Mouse (Mus musculus): ENCODE data around the gene Ear14. TPM values are rescaled to one million over a fixed set of nuclear protein-coding genes. Genes with fewer than 3 reads are reported as not detected.
"Not testable (repeated sequence)": the region's sequence is repeated elsewhere in the genome, so short reads cannot be mapped to it uniquely, and the experiment has no call there.

Gene Ear14
- total and polyA plus RNA-seq, 2 experiments from 2014 or later, result not detected

- peak; percentile 67 for TF ChIP-seq CTCF (IDR thresholded peaks at IDR 0.05)
- DNase-seq (ENCODE audit: low spot score) (peak; percentile 55), ATAC-seq (ENCODE audit: low FRiP score) (no peak)
- H3K4me3 ChIP-seq (ENCODE audit: low read depth, low read length), result no peak overlapping the region
- no peak overlapping the region for H3K27ac ChIP-seq (ENCODE audit: low read depth, low read length)
- H3K36me3 ChIP-seq (ENCODE audit: insufficient read depth, low read length), result no peaks in the 10 kb centered on the region
- no peak overlapping the region for H3K9ac ChIP-seq (replicated peaks; ENCODE audit: low read length, poor library complexity, severe bottlenecking)
- H3K27me3 ChIP-seq (ENCODE audit: insufficient read depth, low read length), result no peaks in the 10 kb centered on the region
- H3K9me3 ChIP-seq (ENCODE audit: low read length), result no peaks in the 10 kb centered on the region
- H3K4me2 ChIP-seq (ENCODE audit: low read depth, low read length, poor library complexity, severe bottlenecking), result no peak overlapping the region
- H3K4me1 ChIP-seq (ENCODE audit: insufficient read depth, low read length), result no peaks in the 10 kb centered on the region
Measured at GRCm38 (mm10) chr14:51240899-51241298, 37.7 kb downstream of the Ear14 start.

DNA sequence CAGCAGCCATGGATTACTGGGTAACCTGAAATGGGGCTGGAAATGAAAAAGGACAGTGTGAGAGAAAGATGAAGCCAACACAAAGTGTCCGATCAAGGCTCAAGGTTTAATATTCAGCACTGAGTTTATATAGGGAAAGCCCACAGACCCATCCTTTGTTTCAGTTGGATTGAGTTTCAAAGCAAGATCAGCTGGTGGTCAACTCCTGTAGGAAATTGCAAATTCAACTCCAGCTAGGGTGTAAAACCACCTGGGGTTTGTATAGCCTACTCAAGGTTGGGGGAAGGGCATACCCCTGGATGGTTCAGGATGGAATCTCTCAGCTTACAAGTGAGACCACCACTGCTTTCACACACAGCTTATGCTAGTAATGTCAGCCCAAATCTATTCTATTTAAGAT is 44.5 kb downstream of the Ear14 start:
- Histone ChIP-seq H3K4me1 (ENCODE audit: insufficient read depth, low read length) (no peaks in the 10 kb centered on the region), H3K4me2 (ENCODE audit: low read depth, low read length, poor library complexity, severe bottlenecking) (no peak overlapping the region), H3K4me3 (ENCODE audit: low read depth, low read length) (no peak overlapping the region), H3K27ac (ENCODE audit: low read depth, low read length) (no peak overlapping the region), H3K9me3 (ENCODE audit: low read length) (no peaks in the 10 kb centered on the region), H3K9ac (replicated peaks; ENCODE audit: low read length, poor library complexity, severe bottlenecking) (no peak overlapping the region), H3K27me3 (ENCODE audit: insufficient read depth, low read length) (no peaks in the 10 kb centered on the region), H3K36me3 (ENCODE audit: insufficient read depth, low read length) (no peaks in the 10 kb centered on the region)
- ATAC-seq (ENCODE audit: low FRiP score), result no peak
- DNase-seq (ENCODE audit: low spot score), result no peak
- no peak for TF ChIP-seq CTCF (IDR thresholded peaks at IDR 0.05)
- WGBS, result 74% methylated on average over 1 of the region's 1 CpGs

- Histone ChIP-seq H3K4me2 (ENCODE audit: low read depth, low read length, poor library complexity, severe bottlenecking) (no peak overlapping the region), H3K27ac (ENCODE audit: low read depth, low read length) (no peak overlapping the region), H3K4me1 (ENCODE audit: insufficient read depth, low read length) (no peaks in the 10 kb centered on the region), H3K9me3 (ENCODE audit: low read length) (no peaks in the 10 kb centered on the region), H3K9ac (replicated peaks; ENCODE audit: low read length, poor library complexity, severe bottlenecking) (no peak overlapping the region), H3K36me3 (ENCODE audit: insufficient read depth, low read length) (no peaks in the 10 kb centered on the region), H3K27me3 (ENCODE audit: insufficient read depth, low read length) (no peaks in the 10 kb centered on the region), H3K4me3 (ENCODE audit: low read depth, low read length) (no peak overlapping the region)
- DNase-seq (ENCODE audit: low spot score) (no peak), ATAC-seq (ENCODE audit: low FRiP score) (no peak)
- no peak for TF ChIP-seq CTCF (IDR thresholded peaks at IDR 0.05)
- 84% methylated on average over 3 of the region's 3 CpGs for WGBS
Measured at GRCm38 (mm10) chr14:51250348-51250747, 47.2 kb downstream of the Ear14 start.

DNA sequence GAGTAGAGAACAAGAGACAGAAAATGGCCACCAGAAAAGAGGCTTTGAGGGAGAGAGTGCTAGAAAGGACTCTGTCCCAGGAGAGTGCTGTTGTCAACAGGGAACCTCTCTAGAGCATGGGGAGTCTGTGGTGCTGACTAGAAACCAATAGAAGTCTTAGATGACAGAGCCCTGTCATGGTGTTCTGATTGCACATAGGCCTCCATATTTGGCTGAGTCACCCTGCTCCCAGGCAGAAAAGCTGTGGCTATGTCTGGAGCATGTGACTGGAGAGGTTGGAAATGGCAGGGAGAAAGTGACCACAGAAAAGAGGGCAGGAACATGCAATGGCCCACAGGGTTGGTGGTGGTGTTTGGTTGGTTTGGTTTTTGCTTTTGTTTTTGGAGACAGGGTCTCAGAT is 49.0 kb downstream of the Ear14 start:
- DNase-seq (ENCODE audit: low spot score); H3K9me3 ChIP-seq (ENCODE audit: low read length); H3K27ac ChIP-seq (ENCODE audit: low read depth, low read length); H3K36me3 ChIP-seq (ENCODE audit: insufficient read depth, low read length); H3K4me1 ChIP-seq (ENCODE audit: insufficient read depth, low read length); ATAC-seq (ENCODE audit: low FRiP score); H3K4me3 ChIP-seq (ENCODE audit: low read depth, low read length); H3K27me3 ChIP-seq (ENCODE audit: insufficient read depth, low read length); H3K4me2 ChIP-seq (ENCODE audit: low read depth, low read length, poor library complexity, severe bottlenecking); H3K9ac ChIP-seq (replicated peaks; ENCODE audit: low read length, poor library complexity, severe bottlenecking): not testable (repeated sequence)

- no peaks in the 10 kb centered on the region for H3K9me3 ChIP-seq (ENCODE audit: low read length)
- DNase-seq (ENCODE audit: low spot score), result no peak
- no peaks in the 10 kb centered on the region for H3K4me1 ChIP-seq (ENCODE audit: insufficient read depth, low read length)
- no peak overlapping the region for H3K27ac ChIP-seq (ENCODE audit: low read depth, low read length)
- H3K36me3 ChIP-seq (ENCODE audit: insufficient read depth, low read length), result no peaks in the 10 kb centered on the region
- no peak overlapping the region for H3K4me2 ChIP-seq (ENCODE audit: low read depth, low read length, poor library complexity, severe bottlenecking)
- H3K9ac ChIP-seq (replicated peaks; ENCODE audit: low read length, poor library complexity, severe bottlenecking), result no peak overlapping the region
- H3K4me3 ChIP-seq (ENCODE audit: low read depth, low read length), result no peak overlapping the region
- ATAC-seq (ENCODE audit: low FRiP score), result no peak
- WGBS, result 93% methylated on average over 1 of the region's 1 CpGs
- no peaks in the 10 kb centered on the region for H3K27me3 ChIP-seq (ENCODE audit: insufficient read depth, low read length)
- TF ChIP-seq CTCF (IDR thresholded peaks at IDR 0.05), result no peak
Measured at GRCm38 (mm10) chr14:51253569-51253968, 50.4 kb downstream of the Ear14 start.

Other genes with a start within 250 kb of the Ear14 start
- gene Pnp2, start 247.4 kb upstream of the Ear14 start, total RNA-seq (2014; rRNA removed), result 1.1 and 1.4 TPM in 2 replicates
- 1.4 and 1.8 TPM in 2 replicates for gene Pnp2, start 247.4 kb upstream of the Ear14 start, polyA plus RNA-seq (2015; fragmentation: Nextera tagmentation; extraction: Ambion mirVana)
- not detected in 2 replicates for gene Rnase10, start 195.6 kb upstream of the Ear14 start, total RNA-seq (2014; rRNA removed)
- gene Rnase10, start 195.6 kb upstream of the Ear14 start, polyA plus RNA-seq (2015; fragmentation: Nextera tagmentation; extraction: Ambion mirVana), result 0.13 TPM in 1 of 2 replicates, not detected in the other
- not detected in 2 replicates for gene Rnase9, start 161.5 kb upstream of the Ear14 start, total RNA-seq (2014; rRNA removed)
- not detected in 2 replicates for gene Rnase9, start 161.5 kb upstream of the Ear14 start, polyA plus RNA-seq (2015; fragmentation: Nextera tagmentation; extraction: Ambion mirVana)
- not detected in 2 replicates for gene Rnase11, start 153.2 kb upstream of the Ear14 start, total RNA-seq (2014; rRNA removed)
- not detected in 2 replicates for gene Rnase11, start 153.2 kb upstream of the Ear14 start, polyA plus RNA-seq (2015; fragmentation: Nextera tagmentation; extraction: Ambion mirVana)
- not detected in 2 replicates for gene Rnase12, start 145.7 kb upstream of the Ear14 start, total RNA-seq (2014; rRNA removed)
- gene Rnase12, start 145.7 kb upstream of the Ear14 start, polyA plus RNA-seq (2015; fragmentation: Nextera tagmentation; extraction: Ambion mirVana), result not detected in 2 replicates
- gene Olfr750, start 129.0 kb upstream of the Ear14 start, total RNA-seq (2014; rRNA removed), result 0.66 TPM in 1 of 2 replicates, not detected in the other
- 0.02 and 0.07 TPM in 2 replicates for gene Olfr750, start 129.0 kb upstream of the Ear14 start, polyA plus RNA-seq (2015; fragmentation: Nextera tagmentation; extraction: Ambion mirVana)
- gene Rnase4, start 112.3 kb upstream of the Ear14 start, total RNA-seq (2014; rRNA removed), result 27.2 and 29.3 TPM in 2 replicates
- 14.9 and 15.1 TPM in 2 replicates for gene Rnase4, start 112.3 kb upstream of the Ear14 start, polyA plus RNA-seq (2015; fragmentation: Nextera tagmentation; extraction: Ambion mirVana)
- 2.1 and 3.2 TPM in 2 replicates for gene Ang, start 112.2 kb upstream of the Ear14 start, total RNA-seq (2014; rRNA removed)
- gene Ang, start 112.2 kb upstream of the Ear14 start, polyA plus RNA-seq (2015; fragmentation: Nextera tagmentation; extraction: Ambion mirVana), result 2.3 and 3.3 TPM in 2 replicates
- gene Eddm3b, start 89.0 kb upstream of the Ear14 start, total RNA-seq (2014; rRNA removed), result not detected in 2 replicates
- 0.11 TPM in 1 of 2 replicates, not detected in the other for gene Eddm3b, start 89.0 kb upstream of the Ear14 start, polyA plus RNA-seq (2015; fragmentation: Nextera tagmentation; extraction: Ambion mirVana)
- 1.3 and 2.5 TPM in 2 replicates for gene Rnase6, start 79.5 kb upstream of the Ear14 start, total RNA-seq (2014; rRNA removed)
- 1.9 and 2.5 TPM in 2 replicates for gene Rnase6, start 79.5 kb upstream of the Ear14 start, polyA plus RNA-seq (2015; fragmentation: Nextera tagmentation; extraction: Ambion mirVana)
- 1.0 TPM in 1 of 2 replicates, not detected in the other for gene Rnase1, start 56.6 kb upstream of the Ear14 start, total RNA-seq (2014; rRNA removed)
- gene Rnase1, start 56.6 kb upstream of the Ear14 start, polyA plus RNA-seq (2015; fragmentation: Nextera tagmentation; extraction: Ambion mirVana), result 0.34 and 0.78 TPM in 2 replicates
- not detected in 2 replicates for gene Rnase2b, start 41.1 kb upstream of the Ear14 start, total RNA-seq (2014; rRNA removed)
- gene Rnase2b, start 41.1 kb upstream of the Ear14 start, polyA plus RNA-seq (2015; fragmentation: Nextera tagmentation; extraction: Ambion mirVana), result not detected in 2 replicates
- gene Ang2, start 4.2 kb upstream of the Ear14 start, total RNA-seq (2014; rRNA removed), result not detected in 2 replicates
- gene Ang2, start 4.2 kb upstream of the Ear14 start, polyA plus RNA-seq (2015; fragmentation: Nextera tagmentation; extraction: Ambion mirVana), result not detected in 2 replicates
- not detected in 2 replicates for gene Rnase2a, start 52.7 kb downstream of the Ear14 start, total RNA-seq (2014; rRNA removed)
- not detected in 2 replicates for gene Rnase2a, start 52.7 kb downstream of the Ear14 start, polyA plus RNA-seq (2015; fragmentation: Nextera tagmentation; extraction: Ambion mirVana)
- gene Gm7247, start 158.4 kb downstream of the Ear14 start, total RNA-seq (2014; rRNA removed), result not detected in 2 replicates
- gene Gm7247, start 158.4 kb downstream of the Ear14 start, polyA plus RNA-seq (2015; fragmentation: Nextera tagmentation; extraction: Ambion mirVana), result not detected in 2 replicates
- gene Vmn2r88, start 207.4 kb downstream of the Ear14 start, total RNA-seq (2014; rRNA removed), result not detected in 2 replicates
- not detected in 2 replicates for gene Vmn2r88, start 207.4 kb downstream of the Ear14 start, polyA plus RNA-seq (2015; fragmentation: Nextera tagmentation; extraction: Ambion mirVana)
- 0.05 TPM in 1 of 2 replicates, not detected in the other for gene Vmn2r89, start 248.5 kb downstream of the Ear14 start, total RNA-seq (2014; rRNA removed)
- not detected in 2 replicates for gene Vmn2r89, start 248.5 kb downstream of the Ear14 start, polyA plus RNA-seq (2015; fragmentation: Nextera tagmentation; extraction: Ambion mirVana)